Mouse (Mus musculus) cerebellum, adult 9-10 months (tissue): ENCODE measurements at regions not wholly inside any gene's neighbourhood (a gene's known extent, or its start where the extent isn't known, plus 50 kb on each side); places are given as distances from the start of the nearest gene placed in this dataset.

Source experiments
- DNase-seq: peaks from one replicate; pipeline ENCODE4 v3.0.0; 2022

DNA sequence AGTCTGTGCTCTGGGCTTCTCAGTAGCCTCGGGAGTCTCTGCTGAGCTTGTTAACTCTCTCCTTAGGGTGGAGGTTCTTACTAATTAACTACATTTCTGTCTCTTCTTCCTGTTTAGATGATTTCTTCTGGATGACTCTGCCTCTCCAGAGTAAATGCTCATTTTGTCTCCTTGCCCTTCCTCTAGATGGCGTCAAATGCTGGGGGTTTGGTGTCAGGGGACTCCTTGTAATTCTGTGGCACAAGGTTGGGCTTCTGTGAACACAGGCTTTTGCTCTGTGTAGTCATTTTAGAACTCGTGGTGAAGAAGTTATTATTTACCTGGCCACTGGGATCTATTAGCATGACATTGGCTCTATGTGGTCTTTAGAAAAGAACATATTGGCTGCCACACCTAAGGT lies 298.4 kb downstream of the Ndfip2 start:
- no peak for DNase-seq

GRCm38 (mm10) chr14:105544066-105544465 lies 285.7 kb downstream of the Ndfip2 start:
- DNase-seq = no peak

DNA sequence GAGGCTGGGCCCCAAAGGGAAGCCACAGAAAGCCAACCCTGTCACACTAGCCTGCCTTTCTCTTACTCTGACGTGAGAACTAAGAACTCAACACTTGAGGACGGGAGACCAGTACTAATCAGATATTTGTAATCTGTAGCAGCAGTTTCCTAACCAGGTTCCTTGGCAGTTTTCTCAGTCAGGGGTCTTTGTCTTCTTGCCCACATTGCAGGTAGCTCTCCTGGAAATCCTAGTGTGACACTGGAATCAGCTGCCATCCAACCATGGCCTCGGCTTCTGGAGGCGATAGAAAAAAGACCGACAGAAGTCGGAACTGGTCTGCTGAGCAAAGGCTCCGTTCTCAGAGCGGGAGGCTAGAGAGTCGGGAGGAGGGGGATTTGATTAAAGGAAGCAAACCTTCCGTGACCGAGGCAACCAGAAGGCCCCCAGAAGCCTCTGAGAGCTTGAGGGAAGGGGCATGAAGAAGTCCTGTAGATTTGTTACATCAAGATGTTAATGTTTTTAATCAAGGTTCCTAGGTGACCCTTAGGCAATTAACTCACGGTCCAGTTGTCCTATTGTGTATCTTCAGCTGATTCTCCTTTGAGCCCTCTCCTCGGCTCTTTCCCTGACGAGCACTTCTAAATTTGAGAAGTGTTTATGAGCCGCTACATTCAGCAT lies 284.2 kb downstream of the Ndfip2 start:
- DNase-seq = peak; percentile 14

GRCm38 (mm10) chr14:105542090-105542485 lies 283.7 kb downstream of the Ndfip2 start:
- DNase-seq = no peak

GRCm38 (mm10) chr14:105532168-105532745 lies 273.9 kb downstream of the Ndfip2 start:
- DNase-seq = no peak

- DNase-seq = no peak
Observed at GRCm38 (mm10) chr14:105528107-105528506, 269.7 kb downstream of the Ndfip2 start.

DNA sequence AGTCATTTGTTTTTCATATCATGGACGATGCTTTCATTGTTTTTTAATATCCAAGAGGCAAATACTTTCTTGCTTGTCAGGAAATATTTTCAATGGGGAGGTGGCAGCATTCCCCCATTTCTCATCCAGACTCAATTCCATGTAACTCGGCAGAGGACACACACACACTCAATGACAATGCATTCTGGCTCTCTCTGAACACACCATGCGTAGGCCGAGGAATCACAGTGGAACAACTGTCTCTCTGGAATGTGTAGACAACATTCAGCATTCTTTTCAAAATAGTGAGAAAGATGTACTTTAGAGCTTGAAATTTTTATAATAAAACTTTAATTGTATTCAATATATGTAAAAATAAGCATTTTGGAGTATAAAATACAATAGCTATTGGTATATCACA lies 265.5 kb downstream of the Ndfip2 start:
- no peak for DNase-seq

DNA sequence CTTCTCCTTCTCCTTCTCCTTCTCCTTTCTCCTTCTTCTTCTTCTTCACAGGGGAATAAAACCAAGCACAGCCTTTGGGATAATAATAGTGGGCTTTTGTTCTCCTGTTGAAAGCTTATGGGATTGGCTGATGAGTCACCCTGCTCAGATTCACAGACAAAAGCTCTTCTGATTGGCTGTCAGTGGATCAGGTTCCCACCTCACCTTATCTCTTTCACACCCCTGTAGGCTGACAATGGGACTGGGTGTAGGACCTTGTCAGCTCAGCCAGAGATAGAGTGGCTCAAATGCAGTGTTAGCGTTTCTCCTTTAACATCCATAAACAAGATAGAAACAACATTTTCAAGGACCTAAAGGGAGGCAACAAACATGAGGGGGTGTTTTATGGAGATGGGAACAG lies 263.9 kb downstream of the Ndfip2 start:
- DNase-seq = no peak

- DNase-seq = no peak
Observed at GRCm38 (mm10) chr14:105518706-105519105, 260.3 kb downstream of the Ndfip2 start.

DNA sequence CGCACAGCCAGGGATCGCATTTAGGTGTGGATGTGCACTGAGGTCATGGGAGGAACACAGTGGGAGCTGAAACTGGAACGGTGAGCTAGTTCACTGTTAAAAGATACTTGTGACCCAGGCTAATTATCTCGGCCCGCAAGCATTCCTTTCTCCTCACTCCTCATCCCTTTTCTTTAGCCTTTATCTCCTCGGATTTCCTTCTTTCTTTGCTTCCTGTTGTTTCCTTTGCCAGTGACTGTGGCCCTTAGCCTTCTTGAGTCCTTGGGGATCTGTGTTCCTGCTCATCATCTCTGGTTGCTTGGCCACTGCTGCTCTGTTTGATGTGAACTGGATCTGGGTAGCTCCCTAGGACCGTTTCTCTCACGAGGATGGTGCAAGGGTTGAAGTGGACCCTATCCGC lies 256.0 kb downstream of the Ndfip2 start:
- DNase-seq = no peak

GRCm38 (mm10) chr14:105512914-105513677 lies 254.7 kb downstream of the Ndfip2 start:
- no peak for DNase-seq

- no peak for DNase-seq
Observed at GRCm38 (mm10) chr14:105511826-105512225, 253.5 kb downstream of the Ndfip2 start.

GRCm38 (mm10) chr14:105511135-105511534 lies 252.8 kb downstream of the Ndfip2 start:
- DNase-seq = no peak

- DNase-seq = no peak
Observed at GRCm38 (mm10) chr14:105505261-105505660, 246.9 kb downstream of the Ndfip2 start.

DNA sequence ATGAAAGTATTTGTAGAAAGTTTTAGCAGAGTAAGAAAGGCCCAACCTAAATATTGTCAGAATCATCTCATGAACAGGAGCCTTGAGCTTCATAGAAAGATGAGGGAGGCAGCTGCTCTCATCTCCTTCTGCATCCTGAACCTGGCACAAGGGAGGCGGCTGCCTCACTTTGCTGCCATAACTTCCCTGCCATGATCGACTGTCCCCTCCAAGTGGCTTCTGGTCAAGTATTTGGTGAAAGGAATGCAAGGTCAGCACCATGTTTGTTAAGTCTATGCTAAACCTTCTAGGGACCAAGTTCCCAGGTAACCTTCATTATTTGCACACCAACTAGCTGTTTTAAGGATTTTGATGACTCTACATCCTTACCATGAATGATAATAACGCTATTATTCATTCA lies 246.0 kb downstream of the Ndfip2 start:
- no peak for DNase-seq

GRCm38 (mm10) chr14:105503806-105504205 lies 245.4 kb downstream of the Ndfip2 start:
- DNase-seq = no peak

- DNase-seq = no peak
Observed at GRCm38 (mm10) chr14:105502633-105502975, 244.2 kb downstream of the Ndfip2 start.

DNA sequence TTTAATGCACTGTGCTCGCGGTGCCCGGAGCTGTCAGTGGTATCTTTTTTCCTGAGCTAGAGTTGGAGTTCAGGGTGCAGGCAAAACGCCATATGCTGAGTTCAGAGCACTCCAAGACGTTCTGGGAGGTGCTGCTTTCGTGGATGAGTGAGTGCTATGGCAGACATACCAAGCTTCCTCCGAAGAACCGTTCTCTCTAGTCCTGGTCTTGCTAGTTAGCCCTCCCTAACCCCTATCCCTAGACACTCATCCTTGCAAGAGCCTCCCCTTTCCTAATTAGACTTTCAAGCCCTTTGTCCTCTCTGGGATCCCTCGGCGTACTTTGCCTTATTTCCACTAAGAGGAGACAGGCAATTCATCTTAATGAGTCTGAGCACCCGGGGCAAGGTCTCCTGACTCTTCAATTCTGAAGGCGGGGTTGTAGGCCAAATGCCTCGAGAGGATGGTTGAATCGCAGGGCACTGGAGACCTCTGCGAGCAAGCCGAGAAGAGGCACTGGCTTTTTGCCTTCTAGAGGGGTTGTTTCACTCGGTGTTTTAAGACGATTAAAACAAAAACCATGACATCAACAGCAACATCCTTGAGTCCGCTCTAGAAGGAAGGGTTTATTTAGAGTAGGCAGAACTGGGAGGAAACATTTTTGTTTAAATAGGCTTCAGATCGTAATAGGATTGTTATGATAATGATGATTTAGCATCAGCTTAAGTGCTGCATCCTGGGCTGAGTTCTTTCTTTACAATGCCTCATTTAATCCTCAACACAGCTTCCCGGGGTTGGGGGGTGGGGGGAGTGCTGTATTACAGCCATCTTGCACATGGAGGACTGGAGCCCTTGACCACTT lies 243.6 kb downstream of the Ndfip2 start:
- peak; percentile 13 for DNase-seq

GRCm38 (mm10) chr14:105500966-105501741 lies 242.8 kb downstream of the Ndfip2 start:
- DNase-seq = no peak

- DNase-seq = no peak
Observed at GRCm38 (mm10) chr14:105499319-105499895, 241.0 kb downstream of the Ndfip2 start.

GRCm38 (mm10) chr14:105498155-105498906 lies 240.0 kb downstream of the Ndfip2 start:
- DNase-seq = no peak
